ENCODE assay signal across 30 mouse cellular contexts in the genomic region with DNA sequence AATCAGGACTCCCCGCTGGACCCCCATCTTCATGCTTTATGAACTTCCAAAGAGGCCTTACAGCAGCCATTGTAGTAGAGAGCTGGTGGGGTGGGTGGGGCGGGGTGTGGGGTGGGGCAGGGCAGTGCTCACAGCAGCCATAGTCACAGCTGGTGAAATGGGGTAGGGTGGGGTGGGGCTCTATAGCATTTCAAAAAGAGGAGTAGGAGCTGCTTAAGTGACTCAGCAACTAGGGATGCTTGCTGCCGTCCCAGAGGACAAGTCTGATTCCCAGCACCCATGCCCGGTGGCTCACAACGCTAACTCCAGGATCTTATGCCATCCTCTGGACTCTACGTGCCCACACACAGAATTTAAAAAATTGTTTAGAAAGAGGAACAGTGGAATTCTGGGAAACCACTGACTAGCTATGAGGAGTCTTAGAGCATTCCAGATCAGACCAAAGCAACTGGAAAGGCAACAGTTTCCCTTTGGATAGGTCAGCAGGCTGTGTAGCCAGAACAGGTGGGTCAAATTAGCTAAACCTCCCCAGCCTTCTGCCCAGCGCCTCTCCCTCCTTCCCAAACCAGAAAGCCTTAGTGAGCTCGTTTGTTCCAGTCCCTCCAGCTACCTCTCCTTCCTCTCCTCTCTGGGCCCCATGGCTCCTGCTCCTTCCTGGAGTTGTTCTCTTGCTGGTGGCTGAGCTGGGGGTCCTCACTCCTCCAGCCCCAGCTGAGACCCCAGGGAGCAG.
DNase-seq lines count a peak whose midpoint lies in the region; ATAC-seq and TF ChIP-seq lines count a peak whose summit lies in the region.
"Had no signal": no experiment of that assay in that cellular context is flagged by ENCODE, and none has a peak within 500 bp of the region (broad histone marks: within the 10 kb centered on the region; RNA-seq: fewer than 3 reads in every experiment).

No protein-coding gene starts in this region.

- peaks cover 84% of the 10 kb centered on the region for H3K4me1 ChIP-seq in E14TG2a.4 (replicated peaks; ENCODE audit: low read depth, low read length)
- peaks cover 19% of the 10 kb centered on the region for H3K4me1 ChIP-seq in limb, embryonic 12.5 days (replicated peaks)

- H3K4me3 ChIP-seq in E14TG2a.4 (replicated peaks; ENCODE audit: low read length): peak overlapping the region; percentile 46
- no peak overlapping the region for H3K4me3 ChIP-seq in limb, embryonic 12.5 days (replicated peaks)
- H3K4me3 ChIP-seq: erythroblast, embryonic 14.5 days; gastrocnemius, adult 2 months; hindbrain, embryonic 13.5 days; neural tube, embryonic 12.5 days had no signal

- no peak for TF ChIP-seq CTCF in E14TG2a.4 (conservative IDR thresholded peaks at IDR 0.05; ENCODE audit: low read length)

- H3K9ac ChIP-seq in limb, embryonic 12.5 days (replicated peaks): no peak overlapping the region
- H3K9ac ChIP-seq: hindbrain, embryonic 13.5 days; neural tube, embryonic 12.5 days had no signal

- peaks cover 8% of the 10 kb centered on the region for H3K27me3 ChIP-seq in E14TG2a.4 (ENCODE audit: insufficient read depth, low read length)
- H3K27me3 ChIP-seq in limb, embryonic 12.5 days: peaks cover 3% of the 10 kb centered on the region; the same call in 1 of the 2 replicates
- H3K27me3 ChIP-seq: neural tube, embryonic 12.5 days; Patski had no signal

- peak; percentile 27 for DNase-seq in 3T3-L1 (ENCODE audit: low read depth, low spot score)
- peak; percentile 79 for DNase-seq in R1 (ENCODE audit: low read depth, low spot score)
- no peak for DNase-seq in embryo, embryonic 9.5 days (ENCODE audit: extremely low spot score)
- DNase-seq in spleen, adult 18-20 months: no peak
- no peak for DNase-seq in thymus, postnatal 36 days
- DNase-seq in right cerebral cortex, postnatal 4 days: no peak
- DNase-seq: adrenal gland, adult 8-10 months; cerebellum, adult 8-10 months; cerebellum, postnatal 36 days; gastrocnemius, adult 2 months; gastrocnemius, postnatal 36 days; heart, adult 18-20 months; heart, postnatal 36 days; kidney, adult 9 months; kidney, postnatal 10 days; lung, adult 18-20 months; lung, postnatal 10 days; right cerebral cortex, adult 18-20 months had no signal

- no peak for ATAC-seq in limb, embryonic 12.5 days (ENCODE audit: insufficient number of reproducible peaks, insufficient read depth, low FRiP score, low TSS enrichment, low read depth)
- ATAC-seq: activated CD4-positive, CD25-positive, alpha-beta regulatory T cell, adult 4 months; forebrain, embryonic 16.5 days; intestine, postnatal 0 days; midbrain, embryonic 16.5 days; Patski had no signal

- no peaks in the 10 kb centered on the region for H3K36me3 ChIP-seq in E14TG2a.4 (ENCODE audit: insufficient read depth, low read length)
- no peaks in the 10 kb centered on the region for H3K36me3 ChIP-seq in limb, embryonic 12.5 days
- H3K36me3 ChIP-seq: G1E; hindbrain, embryonic 13.5 days; neural tube, embryonic 12.5 days had no signal

- peak overlapping the region; percentile 62; the same call in 1 of the 2 replicates for H3K27ac ChIP-seq in limb, embryonic 12.5 days
- H3K27ac ChIP-seq: gastrocnemius, adult 2 months; hindbrain, embryonic 13.5 days; neural tube, embryonic 12.5 days had no signal

- peaks cover 4% of the 10 kb centered on the region; the same call in 1 of the 2 replicates for H3K9me3 ChIP-seq in E14TG2a.4 (ENCODE audit: low read length)
- peaks cover 5% of the 10 kb centered on the region; the same call in 1 of the 2 replicates for H3K9me3 ChIP-seq in limb, embryonic 12.5 days
- H3K9me3 ChIP-seq: hindbrain, embryonic 13.5 days; neural tube, embryonic 12.5 days had no signal

- no peak overlapping the region for H3K4me2 ChIP-seq in limb, embryonic 12.5 days
- H3K4me2 ChIP-seq: heart, embryonic 11.5 days; hindbrain, embryonic 13.5 days; neural tube, embryonic 12.5 days had no signal

- WGBS in limb, embryonic 12.5 days: 71% methylated on average over 8 of the region's 8 CpGs

Comparison
In these comparisons a context has a peak if more than half of its experiments do, and no peak if none do; other contexts are left out.
1. DNase-seq: peak in 3T3-L1 (single experiment) and R1 (single experiment); none in embryo, embryonic 9.5 days (single experiment), spleen, adult 18-20 months (0 of 2), thymus, postnatal 36 days (0 of 2) and right cerebral cortex, postnatal 4 days (single experiment).